Mouse (Mus musculus): ENCODE measurements at regions not wholly inside any gene's neighbourhood (a gene's known extent, or its start where the extent isn't known, plus 50 kb on each side); places are given as distances from the start of the nearest gene placed in this dataset.

DNA sequence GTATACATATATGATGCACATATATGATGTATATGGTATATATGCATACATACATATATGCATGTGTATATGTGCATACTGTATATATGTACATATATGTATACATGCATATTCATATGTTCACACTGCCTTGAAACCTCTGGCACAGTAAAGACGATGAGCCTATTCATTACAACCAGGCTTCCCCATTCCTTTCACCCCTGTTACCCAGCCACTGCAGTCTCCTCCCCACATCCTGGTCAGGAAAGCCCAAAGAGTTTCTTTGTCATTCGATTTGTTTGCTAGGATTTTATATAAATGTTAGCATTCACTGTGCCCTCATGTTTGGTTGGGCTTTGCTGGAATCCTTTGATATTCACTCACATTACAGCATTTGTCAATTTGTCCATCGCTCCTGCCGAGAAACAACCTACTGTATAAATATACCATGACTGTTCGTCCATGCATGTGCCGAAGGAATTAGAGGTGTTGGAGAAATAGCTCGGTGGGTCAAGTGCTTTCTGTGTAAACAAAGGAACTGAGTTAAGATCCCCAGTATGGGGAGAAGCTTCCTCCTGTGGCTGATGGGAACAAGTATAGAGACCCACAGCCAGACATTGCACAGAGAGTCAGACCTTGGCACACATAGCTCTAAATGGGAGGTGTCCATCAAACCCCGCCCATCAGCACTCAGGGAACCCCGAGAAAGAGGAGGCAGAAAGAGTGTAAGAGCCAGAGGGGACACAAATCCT, 81.0 kb upstream of the Dars start:
- TF ChIP-seq CTCF (IDR thresholded peaks at IDR 0.05) (no peak), EP300 (IDR thresholded peaks at IDR 0.05) (no peak)
